In the genomic region with DNA sequence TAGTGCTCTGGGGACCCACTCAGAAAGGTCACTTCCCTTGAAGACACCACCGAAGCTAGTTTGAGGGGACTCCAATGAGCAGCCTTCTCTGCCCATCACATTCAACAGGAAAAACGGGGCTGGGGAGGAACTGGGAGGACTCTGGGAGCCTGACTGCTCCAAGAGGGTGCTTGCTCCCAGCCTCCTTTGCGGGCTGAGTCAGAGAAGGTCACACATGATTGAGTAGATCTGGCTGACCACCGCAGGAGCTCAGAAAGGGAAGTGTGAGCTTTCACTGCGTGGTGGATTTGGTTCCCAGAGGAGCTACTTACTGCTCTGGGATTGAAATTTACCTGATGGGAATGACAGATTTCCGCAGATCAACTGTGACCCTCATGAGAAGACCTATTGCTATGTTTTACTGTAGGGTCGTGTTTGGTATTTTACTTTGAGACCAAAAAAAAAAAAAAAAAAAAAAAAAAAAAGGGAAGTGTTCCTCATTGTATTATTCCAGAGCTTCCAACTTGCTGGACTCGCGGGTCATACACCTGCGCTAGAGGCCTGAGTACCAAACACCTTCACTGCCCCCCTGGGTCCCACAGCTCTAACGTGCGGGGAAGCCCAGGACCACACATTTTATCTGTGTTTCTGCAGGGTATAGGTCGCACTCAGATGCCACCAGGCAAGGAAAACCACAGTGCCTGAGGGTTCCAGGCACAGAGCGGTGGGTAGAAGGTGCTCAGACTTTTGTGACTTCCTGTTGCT, we compare ENCODE assay signal across 10 mouse cellular contexts. TPM values are rescaled to one million over a fixed set of nuclear protein-coding genes. Genes with fewer than 3 reads are reported as not detected.
DNase-seq lines count a peak whose midpoint lies in the region; ATAC-seq and TF ChIP-seq lines count a peak whose summit lies in the region.
"Had no signal": no experiment of that assay in that cellular context is flagged by ENCODE, and none has a peak within 500 bp of the region (broad histone marks: within the 10 kb centered on the region; RNA-seq: fewer than 3 reads in every experiment).

No protein-coding gene starts in this region.

- intact Hi-C loops in heart, postnatal 14 days (cut with DNase I): no loop called here

- no peak overlapping the region for H3K27ac ChIP-seq in midbrain, postnatal 0 days (ENCODE audit: low read depth, low read length)

- H3K4me3 ChIP-seq in midbrain, postnatal 0 days (ENCODE audit: low read depth, low read length): no peak overlapping the region

- no peak for TF ChIP-seq CTCF in midbrain, postnatal 0 days (IDR thresholded peaks at IDR 0.05)

- DNase-seq in heart, adult 18-20 months: peak; percentile 48 to 60
- no peak for DNase-seq in heart, postnatal 14 days
- DNase-seq in adrenal gland, postnatal 10 days: peak; percentile 70
- DNase-seq in kidney, adult 9 months: peak; percentile 59
- DNase-seq in skeletal muscle tissue, adult 2 months (ENCODE audit: low read depth, low spot score): peak; percentile 27
- DNase-seq in midbrain, postnatal 0 days (ENCODE audit: low spot score): no peak
- DNase-seq in layer of hippocampus, adult 9-11 months: no peak
- no peak for DNase-seq in retina, embryonic 14.5 days (ENCODE audit: low spot score)

- WGBS in midbrain, postnatal 0 days: 76% methylated on average over 14 of the region's 14 CpGs

- ATAC-seq in midbrain, postnatal 0 days (ENCODE audit: low FRiP score): no peak

- H3K4me1 ChIP-seq in midbrain, postnatal 0 days (ENCODE audit: insufficient read depth, low read length): peaks cover 5% of the 10 kb centered on the region; the same call in 1 of the 2 replicates

- H3K4me2 ChIP-seq in midbrain, postnatal 0 days (ENCODE audit: low read depth, low read length, poor library complexity, severe bottlenecking): no peak overlapping the region

- no peak overlapping the region for H3K9ac ChIP-seq in midbrain, postnatal 0 days (replicated peaks; ENCODE audit: low read length, poor library complexity, severe bottlenecking)

- H3K9me3 ChIP-seq in midbrain, postnatal 0 days (ENCODE audit: low read length): no peaks in the 10 kb centered on the region
- H3K9me3 ChIP-seq: G1E had no signal

- no peaks in the 10 kb centered on the region for H3K36me3 ChIP-seq in midbrain, postnatal 0 days (ENCODE audit: insufficient read depth, low read length)
- H3K36me3 ChIP-seq: G1E had no signal

- H3K27me3 ChIP-seq in midbrain, postnatal 0 days (ENCODE audit: insufficient read depth, low read length): no peaks in the 10 kb centered on the region; the same call in 1 of the 2 replicates

RNA-seq across cellular contexts. Expression of gene Mab21l3, which starts 48.7 kb away (rescaled TPM):
- under 1 TPM in 1 of 2 experiments, not detected in 1; 0.13 TPM for total RNA-seq in heart, adult 18-20 months (2021)
- not detected for total RNA-seq in heart, postnatal 14 days (2021)
- total RNA-seq in adrenal gland, postnatal 10 days (2021): under 1 TPM; 0.24 to 0.48 TPM
- total RNA-seq in midbrain, postnatal 0 days (2014; rRNA removed): 0.22 and 0.33 TPM in 2 replicates
- polyA plus RNA-seq in midbrain, postnatal 0 days (2015; fragmentation: Nextera tagmentation; extraction: Ambion mirVana): not detected in 2 replicates
- total RNA-seq: heart, postnatal 36 days had no signal
- polyA plus RNA-seq: G1E had no signal

Comparison
In these comparisons a context has a peak if more than half of its experiments do, and no peak if none do; other contexts are left out.
1. DNase-seq: peak in heart, adult 18-20 months (2 of 2), adrenal gland, postnatal 10 days (single experiment), kidney, adult 9 months (single experiment) and skeletal muscle tissue, adult 2 months (single experiment); none in heart, postnatal 14 days (0 of 2), midbrain, postnatal 0 days (single experiment), layer of hippocampus, adult 9-11 months (single experiment) and retina, embryonic 14.5 days (single experiment).